Mouse (Mus musculus) adrenal gland (tissue): ENCODE data around the gene Ccl11.

ENCODE experiments used
- intact Hi-C: fragments of 180-260 bp; cut with DNase I; formaldehyde crosslinking; loops from one replicate; pipeline ENCODE4 v1.15.1; 2025

The Ccl11 gene

GRCm38 (mm10) chr11:82047746-82048415 lies 9.7 kb upstream of the Ccl11 start:
- intact Hi-C loops, result loop anchor here (2.0 to 5.0 kb wide), 2 partner anchors 51 to 129 kb away; no protein-coding TSS in a partner anchor

GRCm38 (mm10) chr11:82053849-82054248 lies 3.8 kb upstream of the Ccl11 start:
- intact Hi-C loops, result no loop called here

GRCm38 (mm10) chr11:82062226-82062625 lies 4.6 kb downstream of the Ccl11 start:
- intact Hi-C loops, result no loop called here

- intact Hi-C loops, result no loop called here
Observed at GRCm38 (mm10) chr11:82063454-82063853, 5.8 kb downstream of the Ccl11 start.

- intact Hi-C loops, result no loop called here
Observed at GRCm38 (mm10) chr11:82066953-82067571, 9.4 kb downstream of the Ccl11 start.

GRCm38 (mm10) chr11:82071076-82071475 lies 13.5 kb downstream of the Ccl11 start:
- intact Hi-C loops, result loop anchor here (2.0 kb wide), 1 partner anchor 106 kb away; no protein-coding TSS in a partner anchor

GRCm38 (mm10) chr11:82072374-82072773 lies 14.8 kb downstream of the Ccl11 start:
- intact Hi-C loops, result no loop called here

- intact Hi-C loops, result no loop called here
Observed at GRCm38 (mm10) chr11:82072984-82073383, 15.4 kb downstream of the Ccl11 start.

GRCm38 (mm10) chr11:82073686-82074085 lies 16.1 kb downstream of the Ccl11 start:
- intact Hi-C loops, result no loop called here

GRCm38 (mm10) chr11:82077031-82077430 lies 19.4 kb downstream of the Ccl11 start:
- intact Hi-C loops, result no loop called here

- intact Hi-C loops, result no loop called here
Observed at GRCm38 (mm10) chr11:82078136-82078730, 20.6 kb downstream of the Ccl11 start.

GRCm38 (mm10) chr11:82080865-82081264 lies 23.2 kb downstream of the Ccl11 start:
- intact Hi-C loops, result no loop called here

- intact Hi-C loops, result no loop called here
Observed at GRCm38 (mm10) chr11:82084360-82084759, 26.7 kb downstream of the Ccl11 start.

- intact Hi-C loops, result no loop called here
Observed at GRCm38 (mm10) chr11:82099511-82100323, 42.1 kb downstream of the Ccl11 start.

- intact Hi-C loops, result no loop called here
Observed at GRCm38 (mm10) chr11:82101087-82101486, 43.5 kb downstream of the Ccl11 start.

GRCm38 (mm10) chr11:82101529-82101928 lies 43.9 kb downstream of the Ccl11 start, which contains the start of gene Ccl12:
TSS of gene Ccl12 (plus strand) at chr11:82101845.
- intact Hi-C loops, result no loop called here

GRCm38 (mm10) chr11:82109611-82110010 lies 52.0 kb downstream of the Ccl11 start:
- intact Hi-C loops, result no loop called here

GRCm38 (mm10) chr11:82110372-82111248 lies 53.0 kb downstream of the Ccl11 start:
- intact Hi-C loops, result no loop called here
